Mouse (Mus musculus): Measurements from ENCODE around the gene Uts2. TPM values are rescaled to one million over a fixed set of nuclear protein-coding genes. Genes with fewer than 3 reads are reported as not detected.
A peak's percentile ranks its signal among the peaks of the same experiment; 100 is the strongest.

Uts2 gene
- polyA plus RNA-seq, 1 experiment, result not detected

- Histone ChIP-seq H3K4me3 (ENCODE audit: insufficient read depth, low read length) (peak overlapping the region; percentile 61), H3K4me1 (ENCODE audit: control insufficient read depth, insufficient read depth, low read length) (peaks cover 2% of the 10 kb centered on the region), H3K27ac (ENCODE audit: insufficient read depth, low read length) (no peak overlapping the region)
- TF ChIP-seq POLR2A (IDR thresholded peaks at IDR 0.05; ENCODE audit: extremely low read depth, insufficient read depth, low read length) (0 out of 2 replicates have a peak, but pooled peaks have one; percentile 36), CTCF (IDR thresholded peaks at IDR 0.05; ENCODE audit: extremely low read depth, insufficient read depth, low read length) (no peak)
Measured at GRCm38 (mm10) chr4:151043281-151043680, 46.4 kb downstream of the Uts2 start.

DNA sequence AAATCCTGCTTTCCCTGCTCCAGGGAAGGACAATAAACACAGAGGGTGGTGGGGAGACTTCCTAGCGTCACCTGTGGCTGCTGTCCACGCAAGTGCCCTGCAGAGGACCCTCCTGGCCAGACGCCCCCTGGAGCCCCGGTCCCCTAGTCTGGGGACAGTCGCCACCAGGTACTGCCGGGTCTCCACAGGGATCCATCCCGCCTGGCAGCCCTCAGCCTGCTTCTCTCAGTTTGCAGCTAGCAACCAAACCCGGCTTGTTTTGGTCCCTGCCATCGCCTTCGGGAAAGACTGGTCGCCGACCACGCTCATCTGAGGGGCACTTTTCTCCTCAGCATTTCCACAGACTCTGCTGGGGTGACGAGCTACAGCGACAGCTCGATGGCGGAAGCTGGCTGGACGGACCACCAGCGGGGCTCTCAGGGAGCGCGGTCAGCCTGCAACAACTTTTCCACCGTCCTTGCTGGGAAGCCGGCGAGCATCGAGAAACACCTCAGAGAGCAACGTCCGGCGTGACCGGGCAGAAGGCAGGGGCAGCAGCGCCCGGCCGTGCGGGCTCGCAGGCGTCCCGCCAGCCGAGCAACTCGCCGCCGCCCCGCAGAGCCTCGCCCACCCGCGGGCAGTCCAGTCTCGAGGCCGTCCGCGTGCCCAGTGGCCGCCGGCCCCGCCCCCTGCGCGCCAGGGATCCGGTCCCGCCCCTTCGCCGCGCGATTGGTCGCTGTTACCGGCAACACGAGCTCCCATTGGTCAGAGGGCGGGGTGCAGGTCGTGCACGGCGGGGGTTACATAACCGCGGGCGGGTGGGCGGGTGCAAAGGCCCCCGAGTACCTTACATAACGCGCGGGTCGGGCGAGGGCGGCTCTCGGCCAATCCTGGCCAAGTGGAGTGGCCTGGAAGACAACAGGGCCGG lies 47.4 kb downstream of the Uts2 start, which contains the start of gene Per3:
Gene Per3, minus strand, starts transcription at position 629 of the 907 bp plus-strand sequence.
- H3K4me3 ChIP-seq (ENCODE audit: insufficient read depth, low read length), result peak within 1 kb of the TSS; percentile 61
- H3K4me1 ChIP-seq (ENCODE audit: control insufficient read depth, insufficient read depth, low read length), result peaks cover 2% of the 10 kb centered on the region
- no peak for TF ChIP-seq CTCF (IDR thresholded peaks at IDR 0.05; ENCODE audit: extremely low read depth, insufficient read depth, low read length)
- peak; percentile 65; the same call in 1 of the 2 replicates for TF ChIP-seq POLR2A (IDR thresholded peaks at IDR 0.05; ENCODE audit: extremely low read depth, insufficient read depth, low read length)
- peak within 1 kb of the TSS; percentile 97 for H3K27ac ChIP-seq (ENCODE audit: insufficient read depth, low read length)

GRCm38 (mm10) chr4:151044944-151045570 lies 48.2 kb downstream of the Uts2 start:
- TF ChIP-seq CTCF (IDR thresholded peaks at IDR 0.05; ENCODE audit: extremely low read depth, insufficient read depth, low read length), result no peak
- 0 out of 2 replicates have a peak, but pooled peaks have one; percentile 49 for TF ChIP-seq POLR2A (IDR thresholded peaks at IDR 0.05; ENCODE audit: extremely low read depth, insufficient read depth, low read length)
- Histone ChIP-seq H3K4me3 (ENCODE audit: insufficient read depth, low read length) (peak overlapping the region; percentile 61), H3K4me1 (ENCODE audit: control insufficient read depth, insufficient read depth, low read length) (peaks cover 2% of the 10 kb centered on the region), H3K27ac (ENCODE audit: insufficient read depth, low read length) (peak overlapping the region; percentile 92)

DNA sequence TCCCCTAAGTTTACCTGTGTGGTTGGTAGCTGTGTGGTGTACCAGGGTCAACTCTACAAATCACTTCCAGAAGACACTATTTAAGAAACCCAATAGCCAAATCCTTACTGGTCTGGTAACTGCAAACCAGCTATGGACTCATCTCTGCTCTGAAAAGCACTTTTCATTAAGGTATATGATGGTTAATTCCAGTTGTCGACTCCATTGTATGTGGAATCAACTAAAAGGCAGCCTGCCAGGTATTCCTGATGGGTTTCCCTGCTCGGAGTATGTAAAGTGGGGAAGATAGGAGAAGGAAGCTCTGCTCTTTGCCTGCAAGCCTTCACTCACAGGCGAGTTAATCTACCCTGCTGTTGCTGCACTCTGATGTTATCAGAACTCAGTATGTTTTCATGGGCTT lies 49.6 kb downstream of the Uts2 start:
- TF ChIP-seq POLR2A (IDR thresholded peaks at IDR 0.05; ENCODE audit: extremely low read depth, insufficient read depth, low read length), result no peak
- Histone ChIP-seq H3K4me1 (ENCODE audit: control insufficient read depth, insufficient read depth, low read length) (peaks cover 3% of the 10 kb centered on the region; the same call in 1 of the 2 replicates), H3K4me3 (ENCODE audit: insufficient read depth, low read length) (no peak overlapping the region), H3K27ac (ENCODE audit: insufficient read depth, low read length) (no peak overlapping the region)

GRCm38 (mm10) chr4:151051162-151051561 lies 54.3 kb downstream of the Uts2 start:
- Histone ChIP-seq H3K27ac (ENCODE audit: insufficient read depth, low read length) (no peak overlapping the region), H3K4me3 (ENCODE audit: insufficient read depth, low read length) (no peak overlapping the region)
- TF ChIP-seq POLR2A (IDR thresholded peaks at IDR 0.05; ENCODE audit: extremely low read depth, insufficient read depth, low read length), result no peak
- TF ChIP-seq CTCF (IDR thresholded peaks at IDR 0.05; ENCODE audit: extremely low read depth, insufficient read depth, low read length), result no peak

More at GRCm38 (mm10) chr4:151051162-151051561, 54.3 kb downstream of the Uts2 start:
- peaks cover 3% of the 10 kb centered on the region; the same call in 1 of the 2 replicates for H3K4me1 ChIP-seq (ENCODE audit: control insufficient read depth, insufficient read depth, low read length)

Other genes starting within 250 kb of the Uts2 start
- gene Errfi1, start 143.2 kb upstream of the Uts2 start, polyA plus RNA-seq (2012; rRNA removed), result 21.6 and 22.5 TPM in 2 replicates
- 284 and 300 TPM in 2 replicates for gene Park7, start 82.7 kb upstream of the Uts2 start, polyA plus RNA-seq (2012; rRNA removed)
- 0.71 and 0.74 TPM in 2 replicates for gene Tnfrsf9, start 82.5 kb upstream of the Uts2 start, polyA plus RNA-seq (2012; rRNA removed)
- gene Per3, start 47.6 kb downstream of the Uts2 start, polyA plus RNA-seq (2012; rRNA removed), result 42.8 and 48.1 TPM in 2 replicates
- gene Vamp3, start 60.9 kb downstream of the Uts2 start, polyA plus RNA-seq (2012; rRNA removed), result 52.2 and 54.8 TPM in 2 replicates
- not detected in 2 replicates for gene Gm13090, start 92.5 kb downstream of the Uts2 start, polyA plus RNA-seq (2012; rRNA removed)